Mouse (Mus musculus) midbrain, embryonic 15.5 days (tissue): ENCODE results near the gene Dnah17. TPM values are rescaled to one million over a fixed set of nuclear protein-coding genes. Genes with fewer than 3 reads are reported as not detected.

ENCODE experiments used
- ATAC-seq: fragments of 200-750 bp; cut with Nextera tagmentation; replicated peaks from 2 replicates; pipeline ENCODE4 v1.8.0; 2017; ENCODE audit warnings: moderate TSS enrichment
- H3K27ac ChIP-seq: fragments of 300-500 bp; sonication (generic); 2 replicates; pipeline ENCODE4 v1.5.1; 2015; ENCODE audit warnings: mild to moderate bottlenecking, inconsistent platforms
- H3K27me3 ChIP-seq: fragments of 300-500 bp; sonication (generic); replicated peaks from 2 replicates; pipeline ENCODE4 v1.6.1; 2015; ENCODE audit warnings: inconsistent platforms
- H3K36me3 ChIP-seq: fragments of 300-500 bp; sonication (generic); replicated peaks from 2 replicates; pipeline ENCODE4 v1.6.1; 2015; ENCODE audit warnings: inconsistent platforms
- H3K4me1 ChIP-seq: fragments of 300-500 bp; sonication (generic); 2 replicates; pipeline ENCODE4 v1.6.1; 2015; ENCODE audit warnings: inconsistent platforms
- H3K4me2 ChIP-seq: fragments of 300-500 bp; sonication (generic); 2 replicates; pipeline ENCODE4 v1.6.1; 2015; ENCODE audit warnings: inconsistent platforms, mild to moderate bottlenecking, moderate library complexity
- H3K4me3 ChIP-seq: fragments of 300-500 bp; sonication (generic); 2 replicates; pipeline ENCODE4 v1.5.1; 2015; ENCODE audit warnings: mild to moderate bottlenecking, inconsistent platforms
- H3K9ac ChIP-seq: fragments of 300-500 bp; sonication (generic); 2 replicates; pipeline ENCODE4 v1.6.1; 2015; ENCODE audit warnings: mild to moderate bottlenecking, inconsistent platforms
- H3K9me3 ChIP-seq: fragments of 300-500 bp; sonication (generic); 2 replicates; pipeline ENCODE4 v1.6.1; 2016; ENCODE audit warnings: inconsistent platforms
- WGBS: fragments of 180-500 bp; shearing (Covaris S2); methylation state at CpG from one replicate; pipeline ENCODE4 v1.1.7; 2015; ENCODE audit warnings: mixed read lengths; 5-methylcytosine and 5-hydroxymethylcytosine counted together
- polyA plus RNA-seq: library from polyadenylated mRNA; unstranded; fragments of >200 nt; fragmentation: Nextera tagmentation; extraction: Ambion mirVana; gene quantifications from 2 replicates; pipeline ENCODE4 v1.2.1, GENCODE M21; 2015

Gene Dnah17
- polyA plus RNA-seq, 1 experiment from 2014 or later, result 0.34 TPM

GRCm38 (mm10) chr11:118104001-118104400 is 26.4 kb downstream of the Dnah17 start:
- H3K27ac ChIP-seq, result no peak overlapping the region
- 3% methylated on average over 5 of the region's 5 CpGs for WGBS

DNA sequence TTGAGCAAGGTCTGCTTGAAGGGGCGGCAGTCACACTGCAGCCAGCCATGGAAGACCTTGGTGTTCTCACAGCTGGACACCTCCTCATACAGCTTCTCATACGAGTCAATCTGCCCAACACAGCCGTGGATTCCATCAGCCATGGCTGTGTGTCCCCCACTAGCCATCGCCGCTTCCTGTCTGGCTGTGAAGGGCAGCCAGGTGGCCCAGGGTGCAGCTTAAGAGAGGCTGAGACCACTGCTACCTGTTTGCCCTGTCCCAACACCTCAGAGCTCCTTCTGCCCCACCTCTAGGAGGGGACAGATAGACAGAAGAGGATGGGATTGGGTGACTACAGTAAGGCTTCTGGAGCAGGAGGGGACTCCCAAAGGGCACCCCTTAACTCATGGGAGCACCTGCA is 27.1 kb downstream of the Dnah17 start:
- H3K27me3 ChIP-seq, result no peaks in the 10 kb centered on the region
- H3K4me1 ChIP-seq, result no peaks in the 10 kb centered on the region
- H3K27ac ChIP-seq, result no peak overlapping the region
- no peak overlapping the region for H3K4me2 ChIP-seq
- H3K4me3 ChIP-seq, result no peak overlapping the region
- no peaks in the 10 kb centered on the region for H3K36me3 ChIP-seq
- ATAC-seq, result no peak
- no peaks in the 10 kb centered on the region for H3K9me3 ChIP-seq
- WGBS, result 92% methylated on average over 5 of the region's 5 CpGs
- H3K9ac ChIP-seq, result no peak overlapping the region

More at GRCm38 (mm10) chr11:118104001-118104400, 26.4 kb downstream of the Dnah17 start:
- Histone ChIP-seq H3K36me3 (no peaks in the 10 kb centered on the region), H3K9ac (no peak overlapping the region), H3K27me3 (no peaks in the 10 kb centered on the region), H3K9me3 (no peaks in the 10 kb centered on the region), H3K4me2 (no peak overlapping the region), H3K4me1 (no peaks in the 10 kb centered on the region), H3K4me3 (no peak overlapping the region)
- ATAC-seq, result no peak

GRCm38 (mm10) chr11:118102838-118103237 is 27.6 kb downstream of the Dnah17 start:
- H3K27ac ChIP-seq, result no peak overlapping the region
- no peaks in the 10 kb centered on the region for H3K27me3 ChIP-seq
- no peak for ATAC-seq
- no peak overlapping the region for H3K4me3 ChIP-seq
- H3K36me3 ChIP-seq, result no peaks in the 10 kb centered on the region
- no peak overlapping the region for H3K4me2 ChIP-seq
- WGBS, result 61% methylated on average over 3 of the region's 3 CpGs
- H3K4me1 ChIP-seq, result no peaks in the 10 kb centered on the region
- no peak overlapping the region for H3K9ac ChIP-seq
- H3K9me3 ChIP-seq, result no peaks in the 10 kb centered on the region

DNA sequence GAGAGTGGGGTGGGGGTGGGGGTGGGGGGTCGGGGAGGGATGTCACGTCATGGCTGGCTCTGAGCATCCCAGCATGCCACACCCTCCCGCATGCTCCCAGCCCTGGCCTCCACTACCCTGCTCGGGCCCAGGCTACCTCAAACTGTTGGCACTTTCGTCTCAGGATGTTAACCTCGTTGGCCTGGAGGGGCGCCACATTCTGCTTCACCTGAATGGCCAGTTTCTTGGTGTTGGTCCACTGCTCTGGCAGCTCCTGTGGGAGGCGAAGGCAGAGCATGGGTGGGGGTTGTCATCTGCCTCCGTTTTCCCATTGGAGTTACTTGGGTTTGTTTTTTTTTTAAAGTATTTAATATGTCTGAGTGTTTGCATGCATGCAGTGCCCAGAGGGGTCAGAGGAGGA is 29.3 kb downstream of the Dnah17 start:
- Histone ChIP-seq H3K27ac (no peak overlapping the region), H3K9me3 (no peaks in the 10 kb centered on the region), H3K9ac (no peak overlapping the region), H3K27me3 (no peaks in the 10 kb centered on the region), H3K36me3 (no peaks in the 10 kb centered on the region), H3K4me3 (no peak overlapping the region), H3K4me1 (no peaks in the 10 kb centered on the region), H3K4me2 (no peak overlapping the region)
- 50% methylated on average over 9 of the region's 9 CpGs for WGBS
- ATAC-seq, result no peak

GRCm38 (mm10) chr11:118096736-118097135 is 33.7 kb downstream of the Dnah17 start:
- no peaks in the 10 kb centered on the region for H3K9me3 ChIP-seq
- H3K36me3 ChIP-seq, result no peaks in the 10 kb centered on the region
- no peak overlapping the region for H3K4me3 ChIP-seq
- no peaks in the 10 kb centered on the region for H3K27me3 ChIP-seq
- H3K9ac ChIP-seq, result no peak overlapping the region
- H3K4me1 ChIP-seq, result no peaks in the 10 kb centered on the region
- no peak for ATAC-seq
- H3K27ac ChIP-seq, result no peak overlapping the region
- 60% methylated on average over 2 of the region's 2 CpGs for WGBS
- no peak overlapping the region for H3K4me2 ChIP-seq

DNA sequence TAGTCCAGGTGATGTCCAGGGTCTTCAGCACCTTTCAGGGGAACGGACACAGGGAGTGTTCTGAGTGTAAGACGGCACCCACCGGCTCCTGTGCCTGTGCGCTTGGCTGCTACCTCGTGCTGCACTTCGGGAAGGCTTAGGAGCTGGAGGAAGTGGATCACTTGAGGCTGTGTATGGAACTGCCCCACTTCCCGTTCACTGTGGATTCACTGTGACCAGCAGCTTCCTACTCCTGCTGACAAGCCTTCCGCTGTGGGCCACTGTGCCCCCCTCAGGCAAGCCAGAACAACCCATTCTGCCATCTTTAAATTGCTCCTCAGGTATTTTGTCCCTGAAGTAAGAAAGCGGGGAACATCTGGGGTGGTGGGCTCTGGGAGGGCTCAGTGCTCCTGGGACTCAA is 35.4 kb downstream of the Dnah17 start:
- WGBS, result 92% methylated on average over 9 of the region's 9 CpGs
- no peak overlapping the region for H3K27ac ChIP-seq
- no peaks in the 10 kb centered on the region for H3K4me1 ChIP-seq
- H3K9me3 ChIP-seq, result no peaks in the 10 kb centered on the region
- ATAC-seq, result no peak
- no peak overlapping the region for H3K4me2 ChIP-seq
- no peak overlapping the region for H3K4me3 ChIP-seq
- H3K9ac ChIP-seq, result no peak overlapping the region
- no peaks in the 10 kb centered on the region for H3K27me3 ChIP-seq
- H3K36me3 ChIP-seq, result no peaks in the 10 kb centered on the region

GRCm38 (mm10) chr11:118091002-118091670 is 39.3 kb downstream of the Dnah17 start:
- Histone ChIP-seq H3K27ac (no peak overlapping the region), H3K4me3 (no peak overlapping the region), H3K27me3 (no peaks in the 10 kb centered on the region), H3K4me2 (no peak overlapping the region), H3K36me3 (no peaks in the 10 kb centered on the region), H3K9ac (no peak overlapping the region), H3K9me3 (no peaks in the 10 kb centered on the region), H3K4me1 (no peaks in the 10 kb centered on the region)
- 87% methylated on average over 23 of the region's 23 CpGs for WGBS
- ATAC-seq, result no peak

GRCm38 (mm10) chr11:118088896-118089295 is 41.5 kb downstream of the Dnah17 start:
- Histone ChIP-seq H3K27ac (no peak overlapping the region), H3K4me2 (no peak overlapping the region), H3K27me3 (no peaks in the 10 kb centered on the region), H3K4me1 (no peaks in the 10 kb centered on the region), H3K36me3 (no peaks in the 10 kb centered on the region), H3K4me3 (no peak overlapping the region), H3K9ac (no peak overlapping the region), H3K9me3 (no peaks in the 10 kb centered on the region)
- 88% methylated on average over 19 of the region's 19 CpGs for WGBS
- no peak for ATAC-seq

DNA sequence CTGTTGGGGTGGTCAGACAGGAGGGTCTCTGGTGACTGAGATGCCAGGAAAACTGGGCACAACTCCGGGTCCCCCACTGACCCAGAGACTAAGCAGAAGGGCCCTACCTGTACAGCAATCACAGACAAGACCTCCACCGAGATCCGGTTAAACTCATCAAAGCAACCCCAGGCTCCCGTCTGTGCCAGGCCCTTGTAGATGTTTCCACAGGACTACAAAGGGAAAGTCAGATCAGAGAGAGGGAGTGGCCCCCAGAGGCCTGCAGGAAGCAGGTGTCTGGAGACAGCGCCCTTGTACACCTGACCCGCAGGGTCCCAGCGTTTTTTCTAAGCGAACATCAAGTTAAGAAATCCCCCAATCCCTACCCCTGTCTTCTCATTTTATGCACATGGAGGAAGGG is 44.5 kb downstream of the Dnah17 start:
- H3K9me3 ChIP-seq, result no peaks in the 10 kb centered on the region
- no peaks in the 10 kb centered on the region for H3K27me3 ChIP-seq
- no peak overlapping the region for H3K4me3 ChIP-seq
- ATAC-seq, result no peak
- H3K36me3 ChIP-seq, result no peaks in the 10 kb centered on the region
- WGBS, result 78% methylated on average over 8 of the region's 8 CpGs
- no peak overlapping the region for H3K27ac ChIP-seq
- H3K4me2 ChIP-seq, result no peak overlapping the region
- no peaks in the 10 kb centered on the region for H3K4me1 ChIP-seq
- H3K9ac ChIP-seq, result no peak overlapping the region

DNA sequence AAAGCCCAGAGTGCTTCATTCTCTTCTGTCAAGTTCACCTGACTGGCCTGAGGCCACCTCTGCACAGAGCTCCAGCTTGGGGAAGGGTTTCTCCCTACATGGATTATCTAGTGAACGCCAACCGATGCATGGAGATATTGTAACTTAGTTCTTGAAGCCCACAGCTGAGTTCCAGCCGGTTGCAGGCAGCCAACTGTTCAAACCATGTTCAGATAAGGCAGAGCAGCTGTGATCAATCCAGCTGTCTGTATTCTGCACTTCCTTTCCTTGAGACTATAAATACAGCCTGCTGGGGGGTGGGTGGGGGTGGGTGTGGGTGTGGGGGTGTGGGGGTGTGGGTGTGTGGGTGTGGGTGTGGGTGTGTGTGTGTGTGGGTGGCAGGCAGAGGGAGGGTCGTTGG is 45.3 kb downstream of the Dnah17 start:
- Histone ChIP-seq H3K9me3 (no peaks in the 10 kb centered on the region), H3K4me2 (no peak overlapping the region), H3K4me1 (no peaks in the 10 kb centered on the region), H3K27ac (no peak overlapping the region), H3K36me3 (no peaks in the 10 kb centered on the region), H3K4me3 (no peak overlapping the region), H3K27me3 (no peaks in the 10 kb centered on the region), H3K9ac (no peak overlapping the region)
- 87% methylated on average over 4 of the region's 4 CpGs for WGBS
- ATAC-seq, result no peak

DNA sequence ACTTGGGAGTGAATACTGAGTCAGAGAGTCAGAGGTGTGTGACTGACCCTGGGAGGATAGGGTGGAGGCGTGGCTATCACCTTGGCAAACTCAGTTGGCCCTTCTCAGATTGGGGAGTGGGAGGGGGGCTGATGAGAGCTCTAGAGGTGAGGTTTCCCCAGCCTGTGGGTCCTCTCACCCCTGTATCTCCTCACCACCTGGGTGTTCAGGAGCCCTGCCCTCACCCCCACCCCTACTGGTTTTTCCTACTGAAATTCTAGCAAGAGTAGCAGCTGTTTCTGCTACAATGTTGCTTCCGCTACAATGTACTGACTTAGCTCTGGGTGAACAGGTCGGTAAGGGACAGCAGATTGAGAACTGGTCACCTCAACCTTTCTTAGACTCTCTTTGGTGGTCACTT is 46.2 kb downstream of the Dnah17 start:
- Histone ChIP-seq H3K4me2 (no peak overlapping the region), H3K4me3 (no peak overlapping the region), H3K9me3 (no peaks in the 10 kb centered on the region), H3K27ac (no peak overlapping the region), H3K4me1 (no peaks in the 10 kb centered on the region), H3K9ac (no peak overlapping the region), H3K36me3 (no peaks in the 10 kb centered on the region), H3K27me3 (no peaks in the 10 kb centered on the region)
- no peak for ATAC-seq
- WGBS, result 84% methylated on average over 3 of the region's 3 CpGs

DNA sequence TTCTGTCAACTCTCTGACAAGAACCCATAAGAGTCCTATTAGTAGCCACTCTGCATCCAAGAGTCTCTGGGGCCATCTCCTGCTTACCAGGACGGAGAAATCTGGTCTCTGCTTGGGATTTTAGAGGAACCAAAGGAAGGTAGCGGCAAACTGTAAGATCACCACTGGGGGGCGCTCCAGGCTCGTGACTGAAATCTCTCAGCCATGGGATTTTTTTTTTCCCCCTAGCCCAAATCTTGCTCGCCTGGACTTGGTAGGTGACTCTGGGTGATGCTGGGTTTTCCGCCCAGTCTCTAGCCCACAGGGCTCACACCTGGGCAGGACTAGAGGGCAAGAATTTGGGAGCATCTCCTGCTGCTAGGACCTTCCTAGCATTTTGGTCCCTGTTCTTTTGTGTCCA is 46.6 kb downstream of the Dnah17 start:
- no peak overlapping the region for H3K9ac ChIP-seq
- H3K9me3 ChIP-seq, result no peaks in the 10 kb centered on the region
- no peaks in the 10 kb centered on the region for H3K27me3 ChIP-seq
- H3K27ac ChIP-seq, result no peak overlapping the region
- H3K4me1 ChIP-seq, result no peaks in the 10 kb centered on the region
- no peak overlapping the region for H3K4me3 ChIP-seq
- no peak for ATAC-seq
- no peaks in the 10 kb centered on the region for H3K36me3 ChIP-seq
- H3K4me2 ChIP-seq, result no peak overlapping the region
- WGBS, result 6% methylated on average over 6 of the region's 6 CpGs

- Histone ChIP-seq H3K4me1 (no peaks in the 10 kb centered on the region), H3K27me3 (no peaks in the 10 kb centered on the region), H3K4me2 (no peak overlapping the region), H3K27ac (no peak overlapping the region), H3K9ac (no peak overlapping the region), H3K9me3 (no peaks in the 10 kb centered on the region), H3K36me3 (no peaks in the 10 kb centered on the region), H3K4me3 (no peak overlapping the region)
- no peak for ATAC-seq
- WGBS, result 89% methylated on average over 14 of the region's 14 CpGs
These were observed 48.1 kb downstream of the Dnah17 start for GRCm38 (mm10) chr11:118082294-118082693.
